Mouse (Mus musculus) lung, embryonic 15.5 days (tissue): ENCODE results near the gene Ptgs1. TPM values are rescaled to one million over a fixed set of nuclear protein-coding genes. Genes with fewer than 3 reads are reported as not detected.

Source experiments
- ATAC-seq: fragments of 200-750 bp; cut with Nextera tagmentation; 2 replicates; pipeline ENCODE4 v1.8.0; 2017; ENCODE audit warnings: moderate number of reproducible peaks, borderline replicate concordance; ENCODE audit not compliant: low FRiP score, low TSS enrichment; ENCODE audit errors: extremely low read depth
- H3K27ac ChIP-seq: fragments of 300-500 bp; sonication (generic); 2 replicates; pipeline ENCODE4 v1.5.1; 2015; ENCODE audit warnings: moderate library complexity, mild to moderate bottlenecking, inconsistent platforms
- H3K27me3 ChIP-seq: fragments of 300-500 bp; sonication (generic); 2 replicates; pipeline ENCODE4 v1.6.1; 2015; ENCODE audit warnings: inconsistent platforms
- H3K36me3 ChIP-seq: fragments of 300-500 bp; sonication (generic); 2 replicates; pipeline ENCODE4 v1.6.1; 2015; ENCODE audit warnings: inconsistent platforms
- H3K4me1 ChIP-seq: fragments of 300-500 bp; sonication (generic); 2 replicates; pipeline ENCODE4 v1.6.1; 2015; ENCODE audit warnings: inconsistent platforms
- H3K4me2 ChIP-seq: fragments of 300-500 bp; sonication (generic); 2 replicates; pipeline ENCODE4 v1.6.1; 2015; ENCODE audit warnings: inconsistent platforms, mild to moderate bottlenecking, moderate library complexity
- H3K4me3 ChIP-seq: fragments of 300-500 bp; sonication (generic); 2 replicates; pipeline ENCODE4 v1.5.1; 2015; ENCODE audit warnings: mild to moderate bottlenecking, inconsistent platforms
- H3K9ac ChIP-seq: fragments of 300-500 bp; sonication (generic); 2 replicates; pipeline ENCODE4 v1.6.1; 2015; ENCODE audit warnings: inconsistent platforms
- H3K9me3 ChIP-seq: fragments of 300-500 bp; sonication (generic); 2 replicates; pipeline ENCODE4 v1.6.1; 2016; ENCODE audit warnings: inconsistent platforms
- WGBS: fragments of 180-500 bp; shearing (Covaris S2); methylation state at CpG from one replicate; pipeline ENCODE4 v1.1.7; 2015; 5-methylcytosine and 5-hydroxymethylcytosine counted together
- polyA plus RNA-seq: library from polyadenylated mRNA; unstranded; fragments of >200 nt; fragmentation: Nextera tagmentation; extraction: Ambion mirVana; gene quantifications from 2 replicates; pipeline ENCODE4 v1.2.1, GENCODE M21; 2015

The Ptgs1 gene
- polyA plus RNA-seq, 1 experiment from 2014 or later: 54.9 TPM

GRCm38 (mm10) chr2:36256931-36257330, 26.7 kb downstream of the Ptgs1 start:
- Histone ChIP-seq H3K4me1 (0 out of 2 replicates have a peak, but pooled peaks cover 4% of the 10 kb centered on the region), H3K9ac (no peak overlapping the region), H3K4me3 (no peak overlapping the region), H3K36me3 (no peaks in the 10 kb centered on the region), H3K4me2 (no peak overlapping the region), H3K27me3 (no peaks in the 10 kb centered on the region), H3K27ac (no peak overlapping the region), H3K9me3 (no peaks in the 10 kb centered on the region)
- no peak for ATAC-seq

- 51% methylated on average over 4 of the region's 4 CpGs for WGBS
- ATAC-seq: no peak
- Histone ChIP-seq H3K27me3 (no peaks in the 10 kb centered on the region), H3K9ac (no peak overlapping the region), H3K4me2 (no peak overlapping the region), H3K36me3 (no peaks in the 10 kb centered on the region), H3K4me3 (no peak overlapping the region), H3K9me3 (no peaks in the 10 kb centered on the region), H3K4me1 (0 out of 2 replicates have a peak, but pooled peaks cover 5% of the 10 kb centered on the region), H3K27ac (no peak overlapping the region)
Measured at GRCm38 (mm10) chr2:36259382-36259781, 29.2 kb downstream of the Ptgs1 start.

GRCm38 (mm10) chr2:36259798-36260540, 29.7 kb downstream of the Ptgs1 start:
- Histone ChIP-seq H3K4me3 (no peak overlapping the region), H3K27me3 (no peaks in the 10 kb centered on the region), H3K4me1 (0 out of 2 replicates have a peak, but pooled peaks cover 5% of the 10 kb centered on the region), H3K9ac (no peak overlapping the region), H3K4me2 (no peak overlapping the region), H3K9me3 (no peaks in the 10 kb centered on the region), H3K27ac (no peak overlapping the region), H3K36me3 (no peaks in the 10 kb centered on the region)
- no peak for ATAC-seq
- 66% methylated on average over 6 of the region's 6 CpGs for WGBS

GRCm38 (mm10) chr2:36262025-36262424, 31.8 kb downstream of the Ptgs1 start:
- peak; percentile 82 for ATAC-seq
- H3K4me1 ChIP-seq: 0 out of 2 replicates have a peak, but pooled peaks cover 5% of the 10 kb centered on the region
- H3K9me3 ChIP-seq: no peaks in the 10 kb centered on the region
- peak overlapping the region; percentile 35; the same call in 1 of the 2 replicates for H3K27ac ChIP-seq
- 38% methylated on average over 4 of the region's 4 CpGs for WGBS
- no peak overlapping the region for H3K4me3 ChIP-seq
- no peak overlapping the region for H3K9ac ChIP-seq
- no peaks in the 10 kb centered on the region for H3K36me3 ChIP-seq
- H3K27me3 ChIP-seq: no peaks in the 10 kb centered on the region
- H3K4me2 ChIP-seq: no peak overlapping the region

DNA sequence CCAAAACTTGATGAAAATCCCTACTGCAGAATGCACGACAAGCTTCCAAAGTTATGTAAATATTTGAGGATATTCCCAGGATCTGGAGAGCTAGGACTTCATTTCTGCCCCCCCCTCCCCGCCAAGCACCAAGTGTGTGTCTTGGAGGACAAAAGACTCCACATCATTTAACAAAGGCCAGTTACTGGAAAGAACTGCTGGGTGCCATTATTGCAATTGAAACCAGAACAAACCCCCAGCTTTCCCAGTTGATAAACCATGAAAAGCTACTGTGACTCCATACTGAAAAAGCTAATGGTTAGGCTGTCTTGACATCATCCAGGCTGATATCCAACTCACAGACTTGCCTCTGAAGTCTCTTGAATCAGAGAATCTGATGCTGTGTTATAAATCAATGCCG, 39.2 kb downstream of the Ptgs1 start:
- H3K27ac ChIP-seq: no peak overlapping the region
- 0 out of 2 replicates have a peak, but pooled peaks cover 6% of the 10 kb centered on the region for H3K4me1 ChIP-seq
- H3K4me3 ChIP-seq: no peak overlapping the region
- no peak for ATAC-seq
- no peaks in the 10 kb centered on the region for H3K27me3 ChIP-seq
- no peaks in the 10 kb centered on the region for H3K36me3 ChIP-seq
- no peak overlapping the region for H3K4me2 ChIP-seq
- 47% methylated on average over 3 of the region's 3 CpGs for WGBS
- no peak overlapping the region for H3K9ac ChIP-seq
- no peaks in the 10 kb centered on the region for H3K9me3 ChIP-seq

DNA sequence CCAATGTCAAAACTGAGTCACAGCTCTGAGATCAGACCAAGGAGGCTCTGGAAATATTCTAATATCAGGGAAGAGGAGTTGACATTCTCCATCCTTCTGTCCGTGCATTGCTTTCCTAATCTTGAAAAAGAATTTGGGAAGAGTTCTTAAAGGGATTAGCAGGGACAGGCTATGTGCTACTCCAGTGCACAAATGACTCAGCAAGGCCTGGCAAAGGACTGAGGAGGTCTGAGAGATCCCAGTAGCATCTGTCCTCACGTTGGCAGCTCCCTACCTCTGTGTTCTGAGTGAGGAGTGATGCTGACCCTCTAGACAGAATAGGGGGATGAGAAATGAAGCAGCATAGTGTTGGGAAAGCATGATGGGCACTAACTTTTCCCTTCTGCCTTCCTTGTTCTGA, 40.0 kb downstream of the Ptgs1 start:
- 0 out of 2 replicates have a peak, but pooled peaks cover 6% of the 10 kb centered on the region for H3K4me1 ChIP-seq
- H3K27me3 ChIP-seq: no peaks in the 10 kb centered on the region
- H3K4me3 ChIP-seq: no peak overlapping the region
- H3K9me3 ChIP-seq: no peaks in the 10 kb centered on the region
- no peaks in the 10 kb centered on the region for H3K36me3 ChIP-seq
- ATAC-seq: no peak
- H3K27ac ChIP-seq: no peak overlapping the region
- WGBS: 43% methylated on average over 2 of the region's 2 CpGs
- no peak overlapping the region for H3K9ac ChIP-seq
- no peak overlapping the region for H3K4me2 ChIP-seq

- H3K9ac ChIP-seq: no peak overlapping the region
- no peaks in the 10 kb centered on the region for H3K36me3 ChIP-seq
- no peak for ATAC-seq
- H3K27ac ChIP-seq: no peak overlapping the region
- no peaks in the 10 kb centered on the region for H3K27me3 ChIP-seq
- H3K4me1 ChIP-seq: 0 out of 2 replicates have a peak, but pooled peaks cover 6% of the 10 kb centered on the region
- H3K9me3 ChIP-seq: no peaks in the 10 kb centered on the region
- H3K4me3 ChIP-seq: no peak overlapping the region
- WGBS: 75% methylated on average over 4 of the region's 4 CpGs
- no peak overlapping the region for H3K4me2 ChIP-seq
Measured at GRCm38 (mm10) chr2:36271085-36271484, 40.9 kb downstream of the Ptgs1 start.

- 0 out of 2 replicates have a peak, but pooled peaks cover 6% of the 10 kb centered on the region for H3K4me1 ChIP-seq
- ATAC-seq: no peak
- no peak overlapping the region for H3K4me3 ChIP-seq
- no peaks in the 10 kb centered on the region for H3K27me3 ChIP-seq
- no peak overlapping the region for H3K4me2 ChIP-seq
- WGBS: 78% methylated on average over 6 of the region's 6 CpGs
- H3K9me3 ChIP-seq: no peaks in the 10 kb centered on the region
- no peaks in the 10 kb centered on the region for H3K36me3 ChIP-seq
- no peak overlapping the region for H3K9ac ChIP-seq
- no peak overlapping the region for H3K27ac ChIP-seq
Measured at GRCm38 (mm10) chr2:36272288-36272950, 42.2 kb downstream of the Ptgs1 start.

- H3K9ac ChIP-seq: no peak overlapping the region
- H3K9me3 ChIP-seq: no peaks in the 10 kb centered on the region
- H3K27ac ChIP-seq: no peak overlapping the region
- 0 out of 2 replicates have a peak, but pooled peaks cover 5% of the 10 kb centered on the region for H3K4me1 ChIP-seq
- no peak overlapping the region for H3K4me2 ChIP-seq
- no peaks in the 10 kb centered on the region for H3K27me3 ChIP-seq
- H3K36me3 ChIP-seq: no peaks in the 10 kb centered on the region
- no peak for ATAC-seq
- WGBS: 26% methylated on average over 4 of the region's 4 CpGs
- no peak overlapping the region for H3K4me3 ChIP-seq
Measured at GRCm38 (mm10) chr2:36276454-36276853, 46.2 kb downstream of the Ptgs1 start.

DNA sequence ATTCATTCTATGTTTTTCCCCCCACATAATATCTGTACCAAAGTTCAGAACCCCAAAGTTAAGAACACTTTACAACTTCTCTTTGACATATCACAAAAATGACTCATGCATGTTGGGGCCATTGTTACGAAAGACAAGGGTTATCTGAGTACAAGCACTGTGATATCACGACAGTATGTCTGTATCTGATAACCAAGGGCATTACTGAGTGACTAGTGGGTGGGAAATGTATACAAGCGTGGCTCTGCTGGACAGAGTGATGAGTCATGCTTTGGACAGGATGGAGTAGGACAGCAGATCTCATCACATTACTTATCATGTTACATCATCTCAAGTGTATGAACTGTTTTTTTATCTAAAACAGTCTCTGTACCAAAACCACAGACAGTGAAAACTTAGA, 48.5 kb downstream of the Ptgs1 start:
- no peaks in the 10 kb centered on the region for H3K4me1 ChIP-seq
- H3K27me3 ChIP-seq: no peaks in the 10 kb centered on the region
- H3K9ac ChIP-seq: no peak overlapping the region
- 44% methylated on average over 3 of the region's 3 CpGs for WGBS
- H3K4me2 ChIP-seq: no peak overlapping the region
- ATAC-seq: no peak
- H3K9me3 ChIP-seq: no peaks in the 10 kb centered on the region
- no peaks in the 10 kb centered on the region for H3K36me3 ChIP-seq
- no peak overlapping the region for H3K27ac ChIP-seq
- H3K4me3 ChIP-seq: no peak overlapping the region

DNA sequence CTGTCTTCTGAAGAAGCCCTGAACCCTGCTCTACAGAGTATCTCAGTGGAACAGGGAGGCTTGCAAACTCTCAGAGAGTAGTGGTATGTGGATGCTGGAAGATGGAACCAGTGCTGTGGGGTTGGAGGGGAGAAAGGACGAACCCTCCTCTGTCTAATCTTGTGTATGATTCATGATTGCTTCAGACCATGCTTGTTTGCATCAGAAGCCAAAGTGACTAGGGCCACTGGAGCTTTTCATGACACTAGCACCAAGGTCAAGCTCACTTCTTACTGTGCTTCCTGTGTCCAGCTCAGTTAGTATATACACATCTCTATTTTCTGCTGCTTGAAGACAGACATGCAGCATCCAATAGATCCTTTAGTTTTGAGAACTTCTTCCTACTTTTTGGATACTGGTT, 50.9 kb downstream of the Ptgs1 start:
- no peak overlapping the region for H3K4me3 ChIP-seq
- 52% methylated on average over 1 of the region's 1 CpGs for WGBS
- H3K27ac ChIP-seq: no peak overlapping the region
- no peaks in the 10 kb centered on the region for H3K36me3 ChIP-seq
- ATAC-seq: no peak
- H3K4me2 ChIP-seq: no peak overlapping the region
- no peak overlapping the region for H3K9ac ChIP-seq
- no peaks in the 10 kb centered on the region for H3K4me1 ChIP-seq
- H3K27me3 ChIP-seq: no peaks in the 10 kb centered on the region
- H3K9me3 ChIP-seq: no peaks in the 10 kb centered on the region

DNA sequence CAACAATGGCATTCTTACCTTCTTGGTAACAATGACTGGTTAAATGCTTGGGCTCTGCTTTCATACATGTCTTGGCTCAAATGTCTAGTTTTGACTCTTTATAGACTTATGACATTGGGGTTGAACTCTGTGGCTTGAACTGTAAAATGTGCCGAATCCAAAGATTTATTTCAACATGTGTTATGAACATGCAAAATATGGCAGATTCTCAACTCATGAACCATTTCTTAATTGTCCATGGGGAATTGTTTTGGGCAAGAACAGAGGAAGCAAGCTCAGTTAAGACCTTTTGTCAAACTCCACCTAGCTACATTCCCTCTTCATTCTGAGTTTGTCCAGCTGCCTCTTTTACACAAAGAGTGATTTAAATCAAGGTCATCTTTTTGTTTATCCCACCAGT, 52.1 kb downstream of the Ptgs1 start:
- Histone ChIP-seq H3K9ac (no peak overlapping the region), H3K4me3 (no peak overlapping the region), H3K27me3 (no peaks in the 10 kb centered on the region), H3K27ac (no peak overlapping the region), H3K36me3 (no peaks in the 10 kb centered on the region), H3K4me2 (no peak overlapping the region), H3K4me1 (no peaks in the 10 kb centered on the region), H3K9me3 (no peaks in the 10 kb centered on the region)
- no peak for ATAC-seq
- WGBS: 69% methylated on average over 1 of the region's 1 CpGs
